Mouse (Mus musculus) C2C12 (cell line): ENCODE measurements around the gene 4930430F08Rik.

Experiments
- CTCF ChIP-seq: IDR thresholded peaks from one replicate; pipeline ENCODE4 v1.5.1; 2011; ENCODE audit not compliant: control insufficient read depth, insufficient read depth, insufficient read length
- MAX ChIP-seq: IDR thresholded peaks from one replicate; pipeline ENCODE4 v1.6.1; 2011; ENCODE audit warnings: mild to moderate bottlenecking, control low read depth
- MYOD1 ChIP-seq: IDR thresholded peaks from one replicate; pipeline ENCODE4 v1.6.1; 2011; ENCODE audit warnings: low read depth; ENCODE audit not compliant: control insufficient read depth, insufficient read length

DNA sequence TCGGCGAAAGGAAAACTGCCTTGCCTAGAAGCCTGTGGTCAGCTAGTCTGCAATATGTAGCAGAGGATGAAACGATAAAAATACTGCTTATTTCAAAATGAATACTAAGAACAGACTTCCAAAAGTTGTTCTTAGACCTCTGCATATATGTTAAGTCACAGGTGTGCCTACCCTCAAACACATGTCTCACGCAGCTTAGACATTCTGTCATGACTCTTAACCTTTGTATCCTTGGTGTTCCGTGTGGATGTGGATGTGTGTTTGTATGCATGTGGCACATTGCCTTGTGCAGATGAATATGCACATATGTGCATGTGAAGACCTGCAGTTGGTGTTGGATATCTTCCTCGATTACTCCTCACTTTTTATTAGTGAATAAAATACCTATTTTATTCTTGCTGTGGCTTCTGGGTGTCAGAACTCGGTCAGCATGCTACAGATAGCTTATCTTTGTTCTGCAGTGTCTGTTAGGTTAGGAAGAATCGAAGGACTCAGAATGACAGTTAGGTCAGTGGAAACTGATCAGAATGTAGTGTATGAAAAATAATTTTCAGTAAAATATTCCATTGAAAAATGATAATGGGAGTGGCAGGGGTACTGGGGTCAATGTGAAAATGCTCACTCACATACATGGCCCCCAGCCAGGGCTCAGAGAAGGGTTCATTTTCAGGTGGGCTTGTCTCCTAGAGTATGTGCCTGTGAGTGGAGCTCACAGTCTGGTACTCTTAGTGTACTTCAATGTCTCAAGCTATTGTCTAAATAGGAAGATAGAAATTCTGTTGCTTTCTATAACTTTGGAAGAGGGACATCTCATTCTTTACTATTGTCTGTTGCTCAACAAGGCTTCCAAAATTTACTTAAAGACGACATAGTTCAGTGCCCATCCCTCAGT lies 65.5 kb downstream of the 4930430F08Rik start:
- no peak for TF ChIP-seq CTCF
- no peak for TF ChIP-seq MYOD1
- TF ChIP-seq MAX: no peak
